Mouse (Mus musculus): ENCODE results near the gene Ptprg.
A peak's percentile ranks its signal among the peaks of the same experiment; 100 is the strongest.

The Ptprg gene

GRCm38 (mm10) chr14:12136536-12136935, 583.2 kb downstream of the Ptprg start:
- DNase-seq (ENCODE audit: low spot score in 2 of 2) = no peak

- DNase-seq (ENCODE audit: low spot score in 2 of 2) = peak; percentile 44 to 82
Measured at GRCm38 (mm10) chr14:12139643-12140481, 586.5 kb downstream of the Ptprg start.

- DNase-seq (ENCODE audit: low spot score in 2 of 2) = no peak
Measured at GRCm38 (mm10) chr14:12143941-12144485, 590.7 kb downstream of the Ptprg start.

- no peak for DNase-seq (ENCODE audit: low spot score in 2 of 2)
Measured at GRCm38 (mm10) chr14:12145919-12146318, 592.6 kb downstream of the Ptprg start.

GRCm38 (mm10) chr14:12149529-12149928, 596.2 kb downstream of the Ptprg start:
- no peak for DNase-seq (ENCODE audit: low spot score in 2 of 2)

GRCm38 (mm10) chr14:12151927-12152326, 598.6 kb downstream of the Ptprg start:
- peak in 1 of 2 experiments; percentile 81 for DNase-seq (ENCODE audit: low spot score in 2 of 2)

- no peak for DNase-seq (ENCODE audit: low spot score in 2 of 2)
Measured at GRCm38 (mm10) chr14:12152748-12153147, 599.4 kb downstream of the Ptprg start.

- no peak for DNase-seq (ENCODE audit: low spot score in 2 of 2)
Measured at GRCm38 (mm10) chr14:12153599-12153998, 600.3 kb downstream of the Ptprg start.

- DNase-seq (ENCODE audit: low spot score in 2 of 2) = peak in 1 of 2 experiments; percentile 27
Measured at GRCm38 (mm10) chr14:12161738-12162310, 608.5 kb downstream of the Ptprg start.

GRCm38 (mm10) chr14:12162331-12162854, 609.1 kb downstream of the Ptprg start:
- no peak for DNase-seq (ENCODE audit: low spot score in 2 of 2)

- no peak for DNase-seq (ENCODE audit: low spot score in 2 of 2)
Measured at GRCm38 (mm10) chr14:12163196-12163595, 609.9 kb downstream of the Ptprg start.

- no peak for DNase-seq (ENCODE audit: low spot score in 2 of 2)
Measured at GRCm38 (mm10) chr14:12167215-12167614, 613.9 kb downstream of the Ptprg start.

- no peak for DNase-seq (ENCODE audit: low spot score in 2 of 2)
Measured at GRCm38 (mm10) chr14:12167651-12168050, 614.3 kb downstream of the Ptprg start.

- no peak for DNase-seq (ENCODE audit: low spot score in 2 of 2)
Measured at GRCm38 (mm10) chr14:12177436-12177835, 624.1 kb downstream of the Ptprg start.

GRCm38 (mm10) chr14:12178645-12179044, 625.3 kb downstream of the Ptprg start:
- DNase-seq (ENCODE audit: low spot score in 2 of 2) = no peak

GRCm38 (mm10) chr14:12180116-12180515, 626.8 kb downstream of the Ptprg start:
- no peak for DNase-seq (ENCODE audit: low spot score in 2 of 2)

- no peak for DNase-seq (ENCODE audit: low spot score in 2 of 2)
Measured at GRCm38 (mm10) chr14:12185040-12185439, 631.7 kb downstream of the Ptprg start.

- DNase-seq (ENCODE audit: low spot score in 2 of 2) = no peak
Measured at GRCm38 (mm10) chr14:12188352-12188751, 635.0 kb downstream of the Ptprg start.

- no peak for DNase-seq (ENCODE audit: low spot score in 2 of 2)
Measured at GRCm38 (mm10) chr14:12189266-12189665, 635.9 kb downstream of the Ptprg start.

- no peak for DNase-seq (ENCODE audit: low spot score in 2 of 2)
Measured at GRCm38 (mm10) chr14:12189717-12190600, 636.6 kb downstream of the Ptprg start.

GRCm38 (mm10) chr14:12191076-12191475, 637.7 kb downstream of the Ptprg start:
- DNase-seq (ENCODE audit: low spot score in 2 of 2) = no peak

GRCm38 (mm10) chr14:12198735-12199134, 645.4 kb downstream of the Ptprg start:
- no peak for DNase-seq (ENCODE audit: low spot score in 2 of 2)
